Mouse (Mus musculus) erythroblast, embryonic 14.5 days (primary cell): ENCODE measurements around the gene Lbr.

ENCODE experiments used
- GATA1 ChIP-seq: IDR thresholded peaks from 2 replicates; pipeline ENCODE4 v1.6.1; 2012; ENCODE audit warnings: low read length, inconsistent platforms, mixed read lengths
- TAL1 ChIP-seq: IDR thresholded peaks from 3 replicates; pipeline ENCODE4 v1.6.1; 2012; ENCODE audit warnings: low read length, inconsistent platforms, mixed read lengths

DNA sequence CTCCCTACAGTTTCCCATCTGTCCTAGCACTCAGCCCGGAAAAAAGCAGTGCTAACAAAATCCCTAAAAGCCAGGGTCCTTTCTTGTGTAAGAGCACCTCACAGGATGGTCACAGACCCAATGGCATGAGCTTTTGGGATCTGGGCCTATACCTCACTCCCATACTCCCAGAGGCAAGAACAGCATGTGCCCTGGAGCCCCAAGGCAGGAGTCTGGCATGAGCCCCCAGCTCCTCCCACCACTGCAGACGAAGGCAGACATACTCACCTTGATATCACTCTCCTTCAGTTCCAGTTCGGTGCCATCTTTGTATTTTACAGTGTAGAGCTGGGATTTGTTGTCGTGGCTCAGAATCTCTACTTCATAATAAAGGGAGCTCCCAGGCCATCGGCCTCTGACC, 4.7 kb downstream of the Lbr start:
- TF ChIP-seq TAL1 = no peak
- no peak for TF ChIP-seq GATA1
